Mouse (Mus musculus) CH12.LX (cell line): Measurements from ENCODE around the gene Tmem205. TPM values are rescaled to one million over a fixed set of nuclear protein-coding genes. Genes with fewer than 3 reads are reported as not detected.

Source experiments
- DNase-seq: peaks from one replicate; pipeline ENCODE4 v3.0.0-alpha.2; 2013; ENCODE audit errors: extremely low read depth
- H3K27ac ChIP-seq: 2 replicates; pipeline ENCODE4 v1.5.1; 2012; ENCODE audit warnings: low read depth, mild to moderate bottlenecking, control low read depth, moderate library complexity; ENCODE audit not compliant: insufficient read depth
- H3K27me3 ChIP-seq: replicated peaks from 2 replicates; pipeline ENCODE3; 2012; ENCODE audit warnings: inconsistent platforms
- H3K36me3 ChIP-seq, 2 experiments: replicated peaks in 1 of 2; 2 replicates each; pipeline versions ENCODE3 to v1.6.1; 2012; ENCODE audit warnings: inconsistent platforms in 1 of 2, low read length in 1 of 2, mild to moderate bottlenecking in 1 of 2, mixed read lengths in 1 of 2, moderate library complexity in 1 of 2; ENCODE audit not compliant: control insufficient read depth in 1 of 2, insufficient read depth in 1 of 2
- H3K4me1 ChIP-seq, 2 experiments: 2 replicates each; pipeline ENCODE4 v1.6.1; 2012; ENCODE audit warnings: inconsistent platforms in 1 of 2, moderate library complexity in 1 of 2; ENCODE audit not compliant: insufficient read depth in 2 of 2, control insufficient read depth in 1 of 2
- H3K4me2 ChIP-seq: 2 replicates; pipeline ENCODE4 v1.6.1; 2012; ENCODE audit warnings: low read depth, mild to moderate bottlenecking, control low read depth; ENCODE audit not compliant: poor library complexity, insufficient read depth, severe bottlenecking
- H3K4me3 ChIP-seq, 3 experiments: fragments of 150-350 bp in 1 of 3; sonication (generic) in 1 of 3; replicated peaks in 1 of 3; 2 replicates each; pipeline versions ENCODE3 to v1.5.1; 2011 to 2012; ENCODE audit warnings: low read depth in 2 of 3, low read length in 2 of 3, mild to moderate bottlenecking in 2 of 3, moderate library complexity in 2 of 3, control low read depth in 1 of 3, improper control_type of control experiment in 1 of 3, inconsistent platforms in 1 of 3, mixed read lengths in 1 of 3; ENCODE audit not compliant: poor library complexity in 1 of 3
- H3K79me2 ChIP-seq: replicated peaks from 2 replicates; pipeline ENCODE4 v1.6.1; 2012; ENCODE audit warnings: mild to moderate bottlenecking, moderate library complexity; ENCODE audit not compliant: control insufficient read depth, poor library complexity, insufficient read depth, severe bottlenecking; ENCODE audit errors: extremely low read depth
- H3K9ac ChIP-seq: 2 replicates; pipeline ENCODE4 v1.6.1; 2012; ENCODE audit warnings: low read depth, mild to moderate bottlenecking, control low read depth, moderate library complexity; ENCODE audit not compliant: insufficient read depth
- H3K9me3 ChIP-seq: replicated peaks from 2 replicates; pipeline ENCODE3; 2012; ENCODE audit warnings: low read length, inconsistent platforms, mixed read lengths
- CHD1 ChIP-seq: IDR thresholded peaks from 2 replicates; pipeline ENCODE4 v1.6.1; 2012; ENCODE audit warnings: low read depth, low read length, improper control_type of control experiment, inconsistent platforms
- CTCF ChIP-seq, 2 experiments: IDR thresholded peaks in 1 of 2; conservative IDR thresholded peaks in 1 of 2; 2 replicates each; pipeline ENCODE4 v1.5.1; 2011 to 2012; ENCODE audit warnings: low read depth in 2 of 2, low read length in 2 of 2, improper control_type of control experiment in 1 of 2, inconsistent platforms in 1 of 2, mild to moderate bottlenecking in 1 of 2, moderate library complexity in 1 of 2
- E2F4 ChIP-seq: IDR thresholded peaks from 2 replicates; pipeline ENCODE4 v1.6.1; 2011; ENCODE audit warnings: low read depth, low read length, improper control_type of control experiment; ENCODE audit not compliant: insufficient replicate concordance
- EP300 ChIP-seq: IDR thresholded peaks from 2 replicates; pipeline ENCODE4 v1.6.1; 2011; ENCODE audit warnings: low read length, improper control_type of control experiment
- ETS1 ChIP-seq: conservative IDR thresholded peaks from 2 replicates; pipeline ENCODE4 v1.6.1; 2012; ENCODE audit warnings: low read depth, mild to moderate bottlenecking, inconsistent platforms, low read length, improper control_type of control experiment, moderate library complexity
- GABPA ChIP-seq: IDR thresholded peaks from 2 replicates; pipeline ENCODE4 v1.6.1; 2012; ENCODE audit warnings: low read depth, low read length, improper control_type of control experiment, inconsistent platforms; ENCODE audit not compliant: insufficient replicate concordance
- IRF4 ChIP-seq: IDR thresholded peaks from 2 replicates; pipeline ENCODE4 v1.6.1; 2014; ENCODE audit warnings: low read depth, mild to moderate bottlenecking, inconsistent platforms, low read length, improper control_type of control experiment
- JUN ChIP-seq: IDR thresholded peaks from 2 replicates; pipeline ENCODE4 v1.6.1; 2011; ENCODE audit warnings: low read depth, mild to moderate bottlenecking, low read length, improper control_type of control experiment, moderate library complexity; ENCODE audit not compliant: insufficient read depth
- JUND ChIP-seq: conservative IDR thresholded peaks from 2 replicates; pipeline ENCODE4 v1.6.1; 2011; ENCODE audit warnings: low read depth, low read length, improper control_type of control experiment
- KAT2A ChIP-seq: IDR thresholded peaks from 2 replicates; pipeline ENCODE4 v1.6.1; 2012; ENCODE audit warnings: low read length, improper control_type of control experiment, inconsistent platforms; ENCODE audit not compliant: insufficient replicate concordance
- MAX ChIP-seq: IDR thresholded peaks from 2 replicates; pipeline ENCODE4 v1.6.1; 2011; ENCODE audit warnings: low read length, improper control_type of control experiment
- MAZ ChIP-seq: IDR thresholded peaks from 2 replicates; pipeline ENCODE4 v1.6.1; 2012; ENCODE audit warnings: low read depth, mild to moderate bottlenecking, inconsistent platforms, low read length, improper control_type of control experiment, moderate library complexity
- MEF2A ChIP-seq: IDR thresholded peaks from 2 replicates; pipeline ENCODE4 v1.6.1; 2014; ENCODE audit warnings: low read depth, mild to moderate bottlenecking, inconsistent platforms, low read length, improper control_type of control experiment, borderline replicate concordance
- MXI1 ChIP-seq: IDR thresholded peaks from 2 replicates; pipeline ENCODE4 v1.6.1; 2011; ENCODE audit warnings: mild to moderate bottlenecking, low read depth, low read length, improper control_type of control experiment
- MYC ChIP-seq: IDR thresholded peaks from 2 replicates; pipeline ENCODE4 v1.6.1; 2011; ENCODE audit warnings: low read depth, mild to moderate bottlenecking, improper control_type of control experiment, low read length
- NELFE ChIP-seq: IDR thresholded peaks from 2 replicates; pipeline ENCODE4 v1.6.1; 2011; ENCODE audit warnings: low read depth, low read length, improper control_type of control experiment
- NRF1 ChIP-seq: IDR thresholded peaks from 2 replicates; pipeline ENCODE4 v1.6.1; 2014; ENCODE audit warnings: low read depth, mild to moderate bottlenecking, inconsistent platforms, low read length, improper control_type of control experiment, moderate library complexity
- POLR2A ChIP-seq: IDR thresholded peaks from 2 replicates; pipeline ENCODE4 v1.6.1; 2011; ENCODE audit warnings: low read depth, mild to moderate bottlenecking, improper control_type of control experiment, low read length
- POLR2AphosphoS2 ChIP-seq: IDR thresholded peaks from 2 replicates; pipeline ENCODE4 v1.6.1; 2011; ENCODE audit warnings: low read depth, low read length, improper control_type of control experiment
- SIN3A ChIP-seq: IDR thresholded peaks from 2 replicates; pipeline ENCODE4 v1.6.1; 2012; ENCODE audit warnings: low read length, improper control_type of control experiment, inconsistent platforms
- TBP ChIP-seq: conservative IDR thresholded peaks from 2 replicates; pipeline ENCODE4 v1.6.1; 2011; ENCODE audit warnings: low read depth, low read length, improper control_type of control experiment
- ZC3H11A ChIP-seq: IDR thresholded peaks from 2 replicates; pipeline ENCODE4 v1.6.1; 2012; ENCODE audit warnings: low read depth, mild to moderate bottlenecking, inconsistent platforms, low read length, improper control_type of control experiment
- ZKSCAN1 ChIP-seq: IDR thresholded peaks from 2 replicates; pipeline ENCODE4 v1.6.1; 2012; ENCODE audit warnings: low read depth, inconsistent platforms, low read length, improper control_type of control experiment, borderline replicate concordance
- ZMIZ1 ChIP-seq: IDR thresholded peaks from 2 replicates; pipeline ENCODE4 v1.6.1; 2012; ENCODE audit warnings: low read depth, mild to moderate bottlenecking, inconsistent platforms, low read length, improper control_type of control experiment
- ZNF384 ChIP-seq: IDR thresholded peaks from 2 replicates; pipeline ENCODE4 v1.6.1; 2012; ENCODE audit warnings: low read depth, low read length, improper control_type of control experiment, inconsistent platforms
- dilution Hi-C: fragments of 300-500 bp; cut with MboI; formaldehyde crosslinking; loops from 2 replicates; pipeline ENCODE4 v1.14.3; 2020; ENCODE audit warnings: low sequenced_read_pairs; ENCODE audit not compliant: extremely low pct_unique_long_range_greater_than_20kb, extremely low pct_ligation_motif_present
- in situ Hi-C: fragments of 300-500 bp; cut with MboI; formaldehyde crosslinking; loops from 3 replicates; pipeline ENCODE4 v1.14.3; 2019; ENCODE audit warnings: low sequenced_read_pairs, low pct_ligation_motif_present, low pct_unique_long_range_greater_than_20kb, mixed read lengths
- polyA plus RNA-seq: library from polyadenylated mRNA; unstranded; fragments of >175 nt; gene quantifications from 2 replicates; pipeline ENCODE4 v1.2.1, GENCODE M21; 2012; ENCODE audit warnings: low read depth; ENCODE audit not compliant: insufficient read length
- total RNA-seq, 2 experiments: library from RNA; depleted of rRNA; stranded (reverse); fragments of 300-350 nt in 1 of 2; fragments of >200 nt in 1 of 2; gene quantifications; 2 replicates each; pipeline ENCODE4 v1.2.3; 2012 to 2014

Gene Tmem205
- total and polyA plus RNA-seq, 3 experiments, result 0.87 to 2.9 (median 2.9) TPM

DNA sequence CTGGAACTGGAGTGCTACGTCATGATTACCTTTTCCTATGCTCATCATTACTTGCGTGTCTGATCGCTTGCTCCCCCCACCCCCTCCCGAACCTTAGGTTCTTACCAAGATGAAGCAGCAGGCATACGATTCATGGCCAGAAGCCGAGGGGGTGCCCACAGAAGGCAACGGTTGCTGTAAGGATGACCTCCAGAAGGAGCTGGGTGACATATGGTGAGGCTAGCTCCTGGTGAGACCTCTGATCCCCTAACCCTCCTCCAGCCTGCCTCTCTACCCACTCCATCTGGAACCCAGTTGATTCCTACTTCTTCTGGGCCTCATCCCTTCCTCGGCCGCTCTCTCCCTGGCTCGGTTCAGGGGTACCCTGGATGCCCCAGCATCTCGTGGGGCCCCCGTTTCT is 6.7 kb upstream of the Tmem205 start:
- Histone ChIP-seq H3K4me3 (no peak overlapping the region), H3K27me3 (peaks cover 77% of the 10 kb centered on the region), H3K9ac (no peak overlapping the region), H3K36me3 (no peaks in the 10 kb centered on the region), H3K27ac (no peak overlapping the region)
- in situ Hi-C loops, result no loop called here
- TF ChIP-seq TBP, result no peak
- no peak for TF ChIP-seq EP300
- TF ChIP-seq ZC3H11A, result no peak
- TF ChIP-seq NRF1, result no peak
- no peak for TF ChIP-seq MYC
- no peak for TF ChIP-seq JUND
- TF ChIP-seq ZMIZ1, result no peak
- no peak for TF ChIP-seq POLR2AphosphoS2
- TF ChIP-seq ETS1, result no peak
- no peak for TF ChIP-seq SIN3A
- TF ChIP-seq CHD1, result no peak
- TF ChIP-seq CTCF (conservative IDR thresholded peaks at IDR 0.05 in 1 of 2, IDR thresholded peaks at IDR 0.05 in 1 of 2; ENCODE audit: low read depth in 2 of 2, low read length in 2 of 2), result no peak
- TF ChIP-seq ZNF384, result no peak
- no peak for TF ChIP-seq MXI1
- TF ChIP-seq GABPA, result no peak
- TF ChIP-seq POLR2A, result no peak
- TF ChIP-seq, all 38 proteins: peak for 0
- DNase-seq, result no peak
- dilution Hi-C loops, result no loop called here
- Histone ChIP-seq H3K79me2 (no peaks in the 10 kb centered on the region), H3K9me3 (peaks cover 6% of the 10 kb centered on the region), H3K4me1 (no peaks in the 10 kb centered on the region), H3K4me2 (no peak overlapping the region)

DNA sequence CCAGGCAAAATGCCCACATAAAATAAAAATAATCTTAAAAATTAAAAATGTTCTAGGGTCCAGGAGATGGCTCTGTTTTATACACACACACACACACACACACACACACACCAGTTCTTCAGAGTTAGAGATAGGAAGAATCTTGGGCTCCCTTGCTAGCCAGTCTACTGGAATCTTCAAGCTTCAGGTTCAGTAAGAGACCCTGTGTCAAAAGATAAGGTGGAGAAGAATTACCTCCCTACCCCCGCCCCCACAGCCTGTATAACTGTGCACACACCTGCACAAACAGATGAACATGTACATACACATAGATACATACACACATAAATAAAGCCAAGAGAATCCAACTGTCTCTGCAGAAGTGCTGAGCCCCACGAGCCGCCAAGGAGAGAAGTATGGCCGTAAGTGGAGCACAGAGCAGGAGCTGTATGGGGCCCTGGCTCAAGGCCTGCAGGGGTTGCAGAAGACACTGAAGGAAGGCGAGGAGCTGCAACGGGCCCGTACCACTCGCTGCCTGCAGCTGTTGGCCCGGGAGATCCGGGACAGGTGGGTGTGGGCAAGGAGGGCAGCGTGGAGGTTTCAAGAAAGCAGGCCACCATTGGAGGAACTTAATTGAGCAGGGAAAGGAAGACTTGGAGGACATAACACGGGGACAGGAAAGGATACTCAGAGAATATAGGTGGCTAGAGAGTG is 5.2 kb upstream of the Tmem205 start:
- TF ChIP-seq MYC, result no peak
- TF ChIP-seq NELFE, result no peak
- TF ChIP-seq E2F4, result no peak
- no peak for TF ChIP-seq MAZ
- no peak for TF ChIP-seq JUN
- no peak for TF ChIP-seq GABPA
- no peak for TF ChIP-seq MAX
- no peak for TF ChIP-seq MEF2A
- no peak for TF ChIP-seq EP300
- TF ChIP-seq ZKSCAN1, result no peak
- no peak for TF ChIP-seq IRF4
- TF ChIP-seq KAT2A, result no peak
- TF ChIP-seq, all 38 proteins: peak for 0
- Histone ChIP-seq H3K9me3 (peaks cover 6% of the 10 kb centered on the region), H3K4me2 (no peak overlapping the region), H3K36me3 (no peaks in the 10 kb centered on the region), H3K27me3 (peaks cover 76% of the 10 kb centered on the region), H3K27ac (no peak overlapping the region), H3K4me1 (no peaks in the 10 kb centered on the region), H3K4me3 (no peak overlapping the region), H3K79me2 (no peaks in the 10 kb centered on the region), H3K9ac (no peak overlapping the region)
- in situ Hi-C loops (no loop called here), dilution Hi-C loops (no loop called here)
- no peak for DNase-seq
